Mouse (Mus musculus): ENCODE measurements at regions not wholly inside any gene's neighbourhood (a gene's known extent, or its start where the extent isn't known, plus 50 kb on each side); places are given as distances from the start of the nearest gene placed in this dataset.

- no peak for DNase-seq
Measured at GRCm38 (mm10) chr17:45235401-45235800, 198.1 kb downstream of the Cdc5l start.

GRCm38 (mm10) chr17:45232874-45233273, 200.7 kb downstream of the Cdc5l start:
- no peak for DNase-seq

GRCm38 (mm10) chr17:45227190-45227589, 206.3 kb downstream of the Cdc5l start:
- DNase-seq, result peak; percentile 48

DNA sequence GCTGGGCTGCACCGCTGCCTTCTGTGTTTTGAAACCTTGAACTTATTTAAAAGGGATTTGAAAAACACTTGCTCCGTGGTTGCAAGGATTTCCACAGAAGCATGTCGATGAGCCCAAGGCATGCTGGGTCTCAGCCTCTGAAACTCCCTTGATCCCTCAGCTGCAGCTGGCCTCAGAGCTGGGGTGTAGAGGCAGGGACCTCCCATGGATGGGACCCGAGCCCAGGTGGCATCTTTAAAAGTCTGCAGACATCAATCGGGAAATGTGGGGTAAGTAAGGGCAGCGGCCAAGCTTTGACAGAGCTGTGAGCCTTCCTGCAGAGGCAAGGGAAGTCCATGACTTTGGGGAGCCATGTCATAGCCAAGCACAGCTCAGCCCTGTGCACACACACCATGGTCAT, 207.1 kb downstream of the Cdc5l start:
- no peak for DNase-seq

DNA sequence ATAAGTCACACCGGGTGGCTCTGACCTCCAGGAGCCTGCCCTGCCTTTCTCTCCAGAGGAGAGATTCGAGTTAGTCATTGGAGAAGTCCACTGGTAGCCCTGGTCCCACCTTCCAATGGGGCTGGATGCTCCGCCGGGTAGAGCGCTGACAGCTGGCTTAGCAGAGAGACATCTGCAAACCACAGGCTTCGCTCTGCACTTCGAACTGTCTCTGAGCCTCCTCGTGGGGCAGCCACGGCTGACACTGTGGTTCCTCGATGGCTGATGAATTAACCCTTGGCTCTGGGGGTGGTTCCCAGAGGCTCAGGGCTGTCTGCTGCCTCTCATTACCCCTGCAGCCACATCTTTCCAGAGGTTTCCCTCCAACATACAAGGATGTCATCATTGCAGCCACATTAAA, 211.9 kb downstream of the Cdc5l start:
- DNase-seq, result peak; percentile 25

DNA sequence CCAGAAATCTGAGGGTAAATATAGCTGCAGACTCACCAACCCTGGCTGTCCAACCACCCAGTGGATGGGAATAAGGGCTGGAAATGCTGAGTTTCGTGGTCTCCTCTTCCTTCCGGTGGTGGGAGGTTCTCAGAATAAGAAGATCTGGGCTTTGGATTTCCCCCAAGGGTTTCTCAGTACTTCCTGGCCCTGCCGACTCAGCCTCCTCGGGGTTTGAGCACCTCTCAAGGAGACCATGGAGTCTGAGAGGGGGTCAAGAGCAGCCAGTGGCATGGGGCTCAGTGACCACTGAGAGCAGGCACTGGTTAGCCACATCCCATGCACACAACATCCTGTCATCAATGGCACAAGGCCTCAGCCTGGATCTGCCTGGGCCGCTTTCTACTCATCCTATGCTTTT, 216.4 kb downstream of the Cdc5l start:
- DNase-seq, result no peak

- no peak for DNase-seq
Measured at GRCm38 (mm10) chr17:45215067-45216049, 218.2 kb downstream of the Cdc5l start.

GRCm38 (mm10) chr17:45210984-45211383, 222.6 kb downstream of the Cdc5l start:
- DNase-seq, result no peak

- DNase-seq, result no peak
Measured at GRCm38 (mm10) chr17:45209387-45209663, 224.2 kb downstream of the Cdc5l start.

DNA sequence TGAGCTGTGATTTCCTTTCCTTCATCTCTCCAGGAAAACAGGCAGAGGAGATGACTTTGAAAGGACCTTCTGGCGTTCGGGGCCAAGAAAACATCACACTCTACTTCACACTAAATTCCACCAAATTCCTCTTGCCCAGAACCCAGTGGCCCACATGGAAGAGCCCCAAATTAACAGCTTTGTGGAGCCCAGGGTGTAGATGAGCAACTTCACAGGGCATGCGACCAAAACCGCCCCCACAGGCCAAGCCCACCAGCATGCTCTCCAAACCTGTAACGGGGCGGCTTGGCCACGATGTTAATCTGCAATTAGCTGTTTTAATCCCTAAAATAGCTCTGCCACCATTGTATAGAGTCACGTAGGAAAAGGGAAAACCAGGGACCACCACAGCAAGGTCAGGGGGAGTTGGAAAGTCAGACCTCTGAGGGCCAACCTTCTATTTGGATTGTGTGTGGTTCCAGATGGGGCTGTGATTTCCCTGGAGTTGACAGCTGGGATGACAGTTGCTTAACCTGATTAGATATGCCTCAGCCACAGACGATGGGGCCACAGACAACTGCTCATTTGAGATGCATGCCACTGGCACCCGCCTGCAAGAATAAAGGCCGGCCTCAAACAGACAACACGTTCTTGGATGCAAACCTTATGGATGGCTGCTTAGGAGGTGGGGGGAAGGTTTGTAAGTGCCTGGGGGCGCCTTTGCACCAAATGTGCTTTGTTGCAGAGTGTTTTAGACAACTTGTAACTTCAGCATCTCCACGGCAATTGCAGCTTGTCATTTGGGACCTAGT, 224.7 kb downstream of the Cdc5l start:
- no peak for DNase-seq

- no peak for DNase-seq
Measured at GRCm38 (mm10) chr17:45195779-45196178, 237.8 kb downstream of the Cdc5l start.

- peak; percentile 25 for DNase-seq
Measured at GRCm38 (mm10) chr17:45194786-45195281, 238.7 kb downstream of the Cdc5l start.

- DNase-seq, result peak; percentile 18
Measured at GRCm38 (mm10) chr17:45193456-45194025, 240.0 kb downstream of the Cdc5l start.

- no peak for DNase-seq
Measured at GRCm38 (mm10) chr17:45187402-45187801, 246.1 kb downstream of the Cdc5l start.

DNA sequence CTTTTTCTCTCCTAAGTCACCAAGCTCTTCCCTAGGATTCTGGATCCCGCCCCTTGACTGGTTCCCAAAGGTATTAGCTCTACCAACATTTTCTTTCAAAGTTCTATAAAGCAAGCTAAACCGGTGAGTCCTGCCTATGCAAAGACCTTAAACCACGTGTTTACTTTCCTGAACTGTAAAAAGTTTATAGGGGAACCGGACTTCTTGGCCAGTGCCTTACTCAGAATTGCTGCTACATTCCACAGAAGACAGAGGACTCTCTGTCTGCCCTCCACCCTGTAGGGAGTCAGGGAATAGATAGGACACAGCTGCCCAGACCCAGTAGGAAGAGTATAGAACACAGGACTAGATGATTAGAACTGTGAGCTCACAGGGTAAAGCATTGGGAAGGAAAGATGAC, 257.2 kb downstream of the Cdc5l start:
- DNase-seq, result no peak

DNA sequence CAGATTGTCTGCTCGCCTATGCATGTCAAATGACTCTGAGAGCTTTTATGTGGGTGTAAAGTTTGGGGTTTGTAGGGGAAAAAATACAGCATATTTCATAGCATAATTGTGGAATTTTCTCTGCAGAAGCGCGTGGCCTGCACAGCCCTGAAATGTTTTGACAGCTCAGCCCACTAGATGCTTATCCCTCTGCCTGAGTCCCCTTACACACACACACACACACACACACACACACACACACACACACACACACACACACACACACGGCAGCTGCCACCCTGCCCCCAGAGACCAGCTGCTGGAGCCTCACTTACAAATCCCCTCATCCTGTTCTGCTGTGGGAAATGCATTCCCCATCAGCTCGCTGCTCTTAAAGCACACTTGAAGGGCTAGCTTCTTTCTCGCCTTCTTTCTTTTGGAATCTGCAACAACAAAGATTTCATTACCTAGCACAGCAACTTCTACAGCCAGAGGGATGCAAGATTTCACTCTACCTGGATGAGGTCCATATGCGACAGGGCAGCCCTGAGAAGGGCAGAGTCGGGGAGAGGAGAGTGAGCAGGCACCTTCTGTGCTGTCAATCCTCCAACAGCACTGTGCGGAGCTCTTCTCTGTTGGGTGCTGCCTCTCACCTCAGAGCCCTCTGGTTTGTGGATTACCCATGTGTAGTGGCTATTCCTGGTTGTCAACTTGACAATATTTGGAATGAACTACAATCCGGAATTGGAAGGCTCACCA, 264.1 kb downstream of the Cdc5l start:
- no peak for DNase-seq
